Mouse (Mus musculus): Measurements from ENCODE around the gene Dhdds. TPM values are rescaled to one million over a fixed set of nuclear protein-coding genes. Genes with fewer than 3 reads are reported as not detected.

Dhdds gene
- 6.3 and 6.7 TPM in 2 replicates for polyA plus RNA-seq (2012; rRNA removed)

GRCm38 (mm10) chr4:134000466-134001438, at the start of gene Dhdds:
Gene Dhdds, minus strand, starts transcription at chr4:134000918.

GRCm38 (mm10) chr4:134018779-134019145, 18.0 kb upstream of the Dhdds start, which contains the start of gene Lin28a:
Gene Lin28a, minus strand, starts transcription at chr4:134018841.

GRCm38 (mm10) chr4:133968150-133968921, 32.4 kb downstream of the Dhdds start, which contains the start of gene Hmgn2:
Gene Hmgn2, minus strand, starts transcription at chr4:133968650.

Other genes starting within 250 kb of the Dhdds start
- 16.7 and 22.6 TPM in 2 replicates for gene Arid1a, start 244.1 kb downstream of the Dhdds start, polyA plus RNA-seq (2012; rRNA removed)
- gene Rps6ka1, start 113.1 kb downstream of the Dhdds start, polyA plus RNA-seq (2012; rRNA removed): 49.6 and 54.9 TPM in 2 replicates
- gene Hmgn2, start 32.3 kb downstream of the Dhdds start, polyA plus RNA-seq (2012; rRNA removed): 2.3 and 3.2 TPM in 2 replicates
- gene Lin28a, start 17.9 kb upstream of the Dhdds start, polyA plus RNA-seq (2012; rRNA removed): not detected in 2 replicates
- 0.05 and 0.10 TPM in 2 replicates for gene Zfp683, start 52.9 kb upstream of the Dhdds start, polyA plus RNA-seq (2012; rRNA removed)
- gene Crybg2, start 59.9 kb upstream of the Dhdds start, polyA plus RNA-seq (2012; rRNA removed): 7.5 and 9.4 TPM in 2 replicates
- 4.7 and 8.8 TPM in 2 replicates for gene Cd52, start 94.2 kb upstream of the Dhdds start, polyA plus RNA-seq (2012; rRNA removed)
- gene Ubxn11, start 101.7 kb upstream of the Dhdds start, polyA plus RNA-seq (2012; rRNA removed): 0.82 and 2.1 TPM in 2 replicates
- gene Sh3bgrl3, start 127.9 kb upstream of the Dhdds start, polyA plus RNA-seq (2012; rRNA removed): 521 and 785 TPM in 2 replicates
- gene Cep85, start 186.2 kb upstream of the Dhdds start, polyA plus RNA-seq (2012; rRNA removed): 17.3 and 19.2 TPM in 2 replicates
- not detected in 2 replicates for gene Gm7534, start 202.1 kb upstream of the Dhdds start, polyA plus RNA-seq (2012; rRNA removed)
- 0.21 and 0.29 TPM in 2 replicates for gene Catsper4, start 226.5 kb upstream of the Dhdds start, polyA plus RNA-seq (2012; rRNA removed)
- 12.0 TPM in 2 replicates for gene Cnksr1, start 237.5 kb upstream of the Dhdds start, polyA plus RNA-seq (2012; rRNA removed)
- gene E130218I03Rik, start 242.7 kb upstream of the Dhdds start, polyA plus RNA-seq (2012; rRNA removed): not detected in 2 replicates
- 4.6 and 9.0 TPM in 2 replicates for gene Zfp593, start 244.7 kb upstream of the Dhdds start, polyA plus RNA-seq (2012; rRNA removed)
- gene Gm30191, start 246.0 kb upstream of the Dhdds start, polyA plus RNA-seq (2012; rRNA removed): 0.14 TPM in 1 of 2 replicates, not detected in the other